Mouse (Mus musculus): ENCODE results near the gene Cd244a.

Gene Cd244a

GRCm38 (mm10) chr1:171558898-171559297, at the start of gene Cd244a:
Gene Cd244a, plus strand, starts transcription at chr1:171559193.
- no peak for DNase-seq

- DNase-seq: no peak
Measured at GRCm38 (mm10) chr1:171513234-171513633, 45.8 kb upstream of the Cd244a start.

DNA sequence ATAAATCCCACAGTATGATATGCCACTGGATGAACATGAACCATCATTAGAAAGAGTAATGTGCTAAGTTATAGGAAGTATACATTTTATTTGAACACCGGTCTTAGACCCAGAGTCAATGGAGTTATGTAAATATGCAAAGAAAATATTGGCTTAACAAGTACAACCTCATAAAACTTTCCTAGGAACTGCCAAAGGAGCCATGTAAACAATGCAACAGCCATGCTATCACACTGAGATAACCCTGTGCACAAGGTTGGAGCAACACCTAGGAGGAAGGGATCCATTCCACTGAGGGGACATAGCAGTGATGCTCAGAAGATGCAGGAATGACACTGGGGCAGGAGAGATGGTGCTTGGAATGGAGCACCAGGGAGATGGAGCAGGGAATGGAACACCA, 45.2 kb upstream of the Cd244a start:
- DNase-seq: no peak

GRCm38 (mm10) chr1:171515039-171515438, 44.0 kb upstream of the Cd244a start:
- DNase-seq: no peak

DNA sequence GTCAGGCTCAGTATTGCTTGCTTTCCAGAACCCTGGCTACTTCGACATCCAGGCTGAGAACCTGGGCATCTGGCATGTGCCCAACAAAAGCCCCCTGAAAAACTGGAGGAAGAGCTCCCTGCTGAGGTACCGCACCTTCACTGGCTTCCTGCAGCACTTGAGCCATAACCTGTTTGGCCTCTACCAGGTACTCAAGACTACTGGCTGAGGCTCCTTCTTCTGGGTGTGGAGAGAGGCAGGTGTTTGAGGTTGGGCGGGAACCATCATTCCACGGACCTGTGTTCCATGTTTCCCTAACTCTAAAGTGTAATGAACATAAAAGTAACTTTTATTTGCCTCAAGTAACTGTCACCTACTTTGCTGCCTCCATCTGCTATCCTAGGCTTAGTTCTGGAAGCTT, 43.4 kb upstream of the Cd244a start:
- DNase-seq: no peak

- DNase-seq: no peak
Measured at GRCm38 (mm10) chr1:171531367-171531766, 27.6 kb upstream of the Cd244a start.

GRCm38 (mm10) chr1:171532830-171533229, 26.2 kb upstream of the Cd244a start:
- no peak for DNase-seq

DNA sequence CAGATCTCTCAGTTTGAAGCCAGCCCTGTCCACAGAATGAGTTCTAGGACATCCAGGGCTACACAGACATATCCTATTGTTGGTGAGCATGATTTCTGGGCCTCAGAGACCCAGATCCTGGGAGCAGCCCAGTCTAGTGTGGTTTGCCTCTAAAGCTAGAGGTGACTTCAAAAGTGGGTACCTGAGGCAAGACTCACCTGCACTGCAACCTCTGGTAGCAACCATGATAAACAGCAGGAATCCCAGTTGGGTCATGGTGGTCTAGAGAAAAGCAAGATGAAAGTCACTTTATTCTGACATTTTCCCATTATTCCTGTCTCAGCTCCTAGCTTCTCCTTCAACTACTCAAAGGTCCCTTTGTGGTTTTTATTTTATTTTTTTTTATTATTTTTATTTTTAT, 24.4 kb upstream of the Cd244a start:
- no peak for DNase-seq

GRCm38 (mm10) chr1:171535194-171535593, 23.8 kb upstream of the Cd244a start, which contains the start of gene Itln1:
Gene Itln1, minus strand, starts transcription at chr1:171535294.
- no peak for DNase-seq

- no peak for DNase-seq
Measured at GRCm38 (mm10) chr1:171540694-171541093, 18.3 kb upstream of the Cd244a start.

DNA sequence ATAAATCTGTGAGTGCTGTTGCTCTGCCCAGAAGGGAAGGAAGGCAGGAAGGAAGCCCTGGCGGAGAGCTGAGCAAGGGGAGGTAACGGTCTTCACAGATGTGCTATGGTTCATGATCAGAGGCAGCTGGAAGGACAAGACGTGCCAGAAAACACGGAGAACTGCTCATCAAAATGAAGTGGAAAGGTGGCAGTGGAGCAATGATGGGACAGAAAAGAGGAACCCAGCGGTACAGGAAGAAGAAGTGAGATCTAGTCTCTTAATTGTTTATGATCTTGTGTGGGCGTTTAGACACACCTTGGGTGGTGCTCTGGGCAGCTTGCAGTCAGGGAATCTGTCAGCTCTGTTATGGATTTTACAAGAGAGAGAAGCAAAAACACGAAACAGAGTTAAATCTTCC, 7.7 kb upstream of the Cd244a start:
- DNase-seq: no peak

GRCm38 (mm10) chr1:171552230-171552629, 6.8 kb upstream of the Cd244a start:
- no peak for DNase-seq

GRCm38 (mm10) chr1:171553359-171554341, 5.3 kb upstream of the Cd244a start:
- DNase-seq: no peak

DNA sequence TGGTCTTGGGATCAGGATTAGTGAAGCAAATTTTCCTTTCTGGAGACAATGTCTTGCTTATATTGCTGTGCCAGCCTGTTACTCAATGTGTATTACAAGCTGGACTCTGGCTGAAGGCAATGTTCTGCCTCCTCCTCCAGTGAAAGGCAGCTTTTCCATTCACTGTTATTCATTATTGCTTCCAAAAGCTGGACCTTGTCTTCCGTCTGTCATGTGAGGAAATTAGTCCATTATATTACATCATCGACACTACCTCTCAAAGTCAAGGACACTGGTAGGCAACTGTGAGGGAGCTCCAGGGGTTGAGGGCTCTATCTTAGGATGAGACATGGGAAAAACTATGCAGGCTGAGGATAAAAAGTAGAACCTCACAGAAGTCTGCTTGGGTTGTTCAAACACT, 2.6 kb upstream of the Cd244a start:
- no peak for DNase-seq

DNA sequence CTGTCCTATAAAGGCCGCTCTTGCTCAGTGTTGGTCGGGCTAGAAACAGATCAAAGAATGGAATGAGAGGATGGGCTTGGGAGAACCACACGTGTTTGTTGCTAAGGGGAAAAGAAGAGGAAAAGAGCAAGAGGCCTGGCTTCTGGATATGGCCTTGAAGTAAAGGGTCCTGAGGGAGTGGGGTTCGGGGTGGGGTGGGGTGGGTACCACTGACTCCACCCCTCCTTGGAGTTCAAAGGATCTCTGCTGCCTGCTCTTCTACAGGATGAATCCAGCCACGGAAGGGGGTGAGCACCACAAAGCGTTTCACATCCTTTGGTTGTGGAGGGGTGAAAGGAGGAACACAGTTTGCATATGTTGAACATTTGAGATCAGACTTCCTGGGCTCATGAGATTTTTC, 586 bp upstream of the Cd244a start:
- no peak for DNase-seq

DNA sequence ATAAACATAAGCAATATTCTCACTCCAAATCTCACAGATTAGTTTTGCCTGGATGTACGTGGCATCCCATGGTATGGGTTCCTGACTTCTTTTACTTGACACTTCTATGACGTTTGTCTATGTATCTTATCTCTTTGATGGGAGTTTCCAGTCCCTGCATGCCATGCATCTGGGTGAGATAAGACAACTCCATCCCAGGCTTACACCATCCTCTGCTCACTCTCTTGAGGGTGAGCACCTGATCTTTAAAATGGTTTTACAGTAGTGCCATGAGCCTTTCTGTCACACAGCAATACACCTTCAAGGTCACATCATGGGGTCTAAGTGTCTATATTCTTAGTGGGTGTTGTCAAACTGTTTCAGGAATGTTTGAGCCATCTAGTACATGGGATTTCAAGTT, 1.3 kb downstream of the Cd244a start:
- DNase-seq: no peak

GRCm38 (mm10) chr1:171561200-171561599, 2.2 kb downstream of the Cd244a start:
- DNase-seq: no peak

DNA sequence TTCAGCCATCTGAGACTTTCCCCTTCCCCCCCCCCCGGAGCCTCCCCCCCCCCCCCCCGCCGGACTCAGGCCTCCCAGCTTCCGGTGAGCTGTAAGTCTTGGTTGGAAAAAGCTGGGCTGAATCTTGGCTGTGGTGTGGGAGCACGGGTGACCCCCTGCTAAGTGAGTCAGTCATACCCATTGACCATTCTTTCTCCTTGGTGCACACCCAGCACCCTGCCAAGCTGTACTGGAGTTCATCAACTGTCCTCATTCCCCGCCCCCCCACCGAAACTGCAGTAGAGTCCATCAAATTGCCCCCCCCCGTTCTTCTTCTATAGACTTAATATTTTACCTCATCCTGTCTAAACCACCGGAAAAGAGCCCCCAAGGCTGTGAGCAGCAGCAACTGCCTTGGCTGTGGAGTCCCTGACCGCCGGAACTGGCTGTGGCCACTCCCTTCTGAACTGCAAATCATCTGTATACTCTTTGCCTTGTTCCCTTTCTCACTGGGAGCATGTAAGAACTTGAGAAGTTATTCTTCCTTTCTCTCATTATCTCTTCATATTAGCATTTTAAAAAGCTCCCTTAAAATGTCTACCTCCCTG, 2.7 kb downstream of the Cd244a start:
- no peak for DNase-seq

DNA sequence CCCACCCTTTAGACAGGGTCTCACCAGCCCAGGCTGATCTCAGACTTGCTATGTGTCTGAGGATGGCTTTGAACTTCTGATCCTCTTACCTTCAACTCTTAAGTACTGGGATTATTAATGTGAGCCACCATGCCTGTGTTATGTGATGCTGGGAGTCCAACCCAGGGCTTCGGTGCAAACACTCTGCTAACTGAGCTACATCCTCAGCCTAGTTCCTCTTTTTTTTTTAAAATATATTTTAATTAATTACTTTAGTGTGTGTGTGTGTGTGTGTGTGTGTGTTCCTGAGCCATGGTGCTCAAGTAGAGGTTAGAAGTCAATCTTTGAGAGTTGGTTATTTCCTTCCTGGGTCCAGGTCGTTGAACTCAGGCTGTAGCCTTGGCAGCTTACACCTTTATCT, 4.0 kb downstream of the Cd244a start:
- no peak for DNase-seq

DNA sequence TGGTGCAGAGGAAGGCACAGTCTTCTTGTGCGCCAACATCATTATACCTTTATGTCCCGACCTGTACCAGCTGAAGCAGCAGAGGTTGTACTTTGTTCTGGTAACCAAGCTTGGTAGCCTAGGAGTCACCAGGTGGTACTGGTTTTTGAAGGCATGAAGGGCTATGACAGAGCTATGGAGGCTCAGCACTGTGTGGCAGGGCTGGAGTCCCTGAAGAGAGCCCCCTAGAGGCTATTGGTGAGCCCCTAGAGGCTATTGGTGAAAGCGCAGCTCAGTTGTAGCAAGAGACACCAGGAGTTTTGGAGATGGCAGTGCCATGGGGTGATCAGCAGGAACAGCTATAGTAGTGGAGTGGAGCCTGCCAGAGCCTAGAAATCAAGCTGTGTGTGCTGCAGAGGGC, 5.3 kb downstream of the Cd244a start:
- peak; percentile 6 for DNase-seq

- no peak for DNase-seq
Measured at GRCm38 (mm10) chr1:171565888-171566287, 6.9 kb downstream of the Cd244a start.

GRCm38 (mm10) chr1:171566777-171567176, 7.8 kb downstream of the Cd244a start:
- DNase-seq: peak; percentile 39

DNA sequence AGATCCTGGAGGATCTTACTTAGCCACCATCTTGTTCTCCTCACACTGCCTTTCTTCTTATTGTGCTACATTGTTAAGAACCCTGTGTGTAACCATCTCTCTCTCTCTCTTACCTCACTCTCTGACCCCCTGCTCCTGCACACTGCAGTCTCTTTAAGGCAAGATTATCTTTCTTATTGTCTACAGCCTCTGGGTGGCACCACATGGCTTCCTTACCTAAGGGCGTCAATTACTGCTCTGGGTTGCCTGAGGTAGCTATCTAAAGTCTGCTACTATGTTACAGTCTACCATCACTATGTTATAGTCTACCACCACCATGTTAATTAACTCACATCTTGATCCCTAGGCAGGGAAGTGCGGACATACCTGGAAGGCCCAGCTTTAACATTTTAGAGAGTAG, 9.4 kb downstream of the Cd244a start:
- no peak for DNase-seq

GRCm38 (mm10) chr1:171577168-171577567, 18.2 kb downstream of the Cd244a start:
- no peak for DNase-seq

Data from kidney, adult 18-20 months (tissue).